Mouse (Mus musculus) forebrain, postnatal 0 days (tissue): ENCODE results near the gene Cit. TPM values are rescaled to one million over a fixed set of nuclear protein-coding genes. Genes with fewer than 3 reads are reported as not detected.

Source experiments
- ATAC-seq: fragments of 200-750 bp; cut with Nextera tagmentation; 2 replicates; pipeline ENCODE4 v1.8.0; 2017; ENCODE audit warnings: mild to moderate bottlenecking, moderate library complexity
- DNase-seq: peaks from one replicate; pipeline ENCODE4 v3.0.0-alpha.2; 2015
- H3K27ac ChIP-seq: fragments of 300-500 bp; sonication (generic); 2 replicates; pipeline ENCODE4 v1.5.1; 2014; ENCODE audit warnings: low read depth, mild to moderate bottlenecking, antibody characterized with exemption, low read length, moderate library complexity, mixed read lengths
- H3K27me3 ChIP-seq: fragments of 300-500 bp; sonication (generic); 2 replicates; pipeline ENCODE4 v1.6.1; 2014; ENCODE audit warnings: mild to moderate bottlenecking, low read length, mixed read lengths; ENCODE audit not compliant: insufficient read depth
- H3K36me3 ChIP-seq: fragments of 300-500 bp; sonication (generic); 2 replicates; pipeline ENCODE4 v1.6.1; 2014; ENCODE audit warnings: mild to moderate bottlenecking, moderate library complexity; ENCODE audit not compliant: insufficient read depth
- H3K4me1 ChIP-seq: fragments of 300-500 bp; sonication (generic); 2 replicates; pipeline ENCODE4 v1.6.1; 2014; ENCODE audit warnings: antibody characterized with exemption; ENCODE audit not compliant: insufficient read depth
- H3K4me2 ChIP-seq: fragments of 300-500 bp; sonication (generic); 2 replicates; pipeline ENCODE4 v1.6.1; 2014; ENCODE audit warnings: low read depth, mild to moderate bottlenecking, moderate library complexity
- H3K4me3 ChIP-seq: fragments of 300-500 bp; sonication (generic); 2 replicates; pipeline ENCODE4 v1.5.1; 2014; ENCODE audit warnings: low read depth, low read length, mixed read lengths
- H3K9ac ChIP-seq: fragments of 300-500 bp; sonication (generic); 2 replicates; pipeline ENCODE4 v1.6.1; 2014; ENCODE audit warnings: mild to moderate bottlenecking
- H3K9me3 ChIP-seq: fragments of 300-500 bp; sonication (generic); 2 replicates; pipeline ENCODE4 v1.6.1; 2016; ENCODE audit warnings: low read length
- CTCF ChIP-seq: sonication (generic); IDR thresholded peaks from 2 replicates; pipeline ENCODE4 v1.5.1; 2016; ENCODE audit warnings: antibody characterized with exemption, control low read depth, low read depth
- WGBS: fragments of 180-500 bp; shearing (Covaris S2); extraction: QIAGEN DNeasy Blood & Tissue Kit; methylation state at CpG from one replicate; pipeline ENCODE4 v1.1.7; 2014; 5-methylcytosine and 5-hydroxymethylcytosine counted together
- polyA plus RNA-seq: library from polyadenylated mRNA; unstranded; fragments of >200 nt; fragmentation: Nextera tagmentation; extraction: Ambion mirVana; gene quantifications from 2 replicates; pipeline ENCODE4 v1.2.1, GENCODE M21; 2015
- total RNA-seq: library from RNA; depleted of rRNA; stranded (reverse); fragments of >200 nt; gene quantifications from 2 replicates; pipeline ENCODE4 v1.2.3, GENCODE M21; 2014

Cit gene
- total and polyA plus RNA-seq, 2 experiments from 2014 or later, result 18.7 to 23.3 TPM

GRCm38 (mm10) chr5:115924946-115925345 lies 79.9 kb downstream of the Cit start:
- Histone ChIP-seq H3K27me3 (no peaks in the 10 kb centered on the region), H3K9me3 (no peaks in the 10 kb centered on the region), H3K9ac (no peak overlapping the region), H3K4me2 (no peak overlapping the region), H3K4me3 (no peak overlapping the region), H3K36me3 (0 out of 2 replicates have a peak, but pooled peaks cover 3% of the 10 kb centered on the region), H3K4me1 (no peaks in the 10 kb centered on the region), H3K27ac (no peak overlapping the region)
- no peak for TF ChIP-seq CTCF
- DNase-seq, result no peak
- ATAC-seq, result no peak
- WGBS, result 94% methylated on average over 7 of the region's 7 CpGs

DNA sequence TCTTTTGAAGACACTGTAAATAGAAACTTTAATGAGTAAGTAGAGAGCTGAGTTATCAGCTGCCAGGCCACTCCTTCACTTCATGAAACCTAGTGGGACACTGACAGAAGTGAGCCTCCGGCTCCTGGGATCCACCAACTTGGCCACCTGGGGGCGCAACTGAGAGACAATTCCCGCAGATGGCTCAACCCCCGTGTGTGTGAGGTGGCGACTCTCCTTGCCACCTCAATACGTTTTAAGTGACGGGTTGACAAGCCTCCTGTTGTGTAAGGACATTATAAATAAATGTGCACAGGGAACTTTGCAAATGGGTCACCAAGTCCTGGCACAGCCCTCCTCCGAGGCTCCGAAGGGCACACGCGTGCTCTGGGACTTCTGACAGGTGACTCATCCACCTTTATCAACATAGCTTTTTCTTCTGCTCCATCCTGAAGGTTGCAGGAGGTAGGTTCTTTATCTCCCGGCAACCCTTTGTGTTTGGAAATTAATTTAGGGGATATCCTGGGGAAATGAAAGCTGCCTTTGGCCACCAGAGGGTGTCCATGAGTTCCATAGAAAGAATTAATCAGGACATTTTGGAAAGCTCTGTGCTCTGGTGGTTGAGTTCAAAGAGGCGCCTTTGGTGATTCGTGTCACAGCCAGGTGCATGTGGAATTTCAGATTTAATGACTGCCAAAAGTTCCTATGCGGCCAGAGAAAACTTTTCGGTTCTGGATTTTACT lies 83.9 kb downstream of the Cit start:
- Histone ChIP-seq H3K4me3 (no peak overlapping the region), H3K4me2 (no peak overlapping the region), H3K27ac (no peak overlapping the region), H3K9ac (no peak overlapping the region), H3K4me1 (no peaks in the 10 kb centered on the region), H3K9me3 (no peaks in the 10 kb centered on the region), H3K36me3 (0 out of 2 replicates have a peak, but pooled peaks cover 3% of the 10 kb centered on the region), H3K27me3 (no peaks in the 10 kb centered on the region)
- TF ChIP-seq CTCF, result no peak; the same call in 1 of the 2 replicates
- WGBS, result 86% methylated on average over 16 of the region's 16 CpGs
- no peak for DNase-seq
- no peak for ATAC-seq

DNA sequence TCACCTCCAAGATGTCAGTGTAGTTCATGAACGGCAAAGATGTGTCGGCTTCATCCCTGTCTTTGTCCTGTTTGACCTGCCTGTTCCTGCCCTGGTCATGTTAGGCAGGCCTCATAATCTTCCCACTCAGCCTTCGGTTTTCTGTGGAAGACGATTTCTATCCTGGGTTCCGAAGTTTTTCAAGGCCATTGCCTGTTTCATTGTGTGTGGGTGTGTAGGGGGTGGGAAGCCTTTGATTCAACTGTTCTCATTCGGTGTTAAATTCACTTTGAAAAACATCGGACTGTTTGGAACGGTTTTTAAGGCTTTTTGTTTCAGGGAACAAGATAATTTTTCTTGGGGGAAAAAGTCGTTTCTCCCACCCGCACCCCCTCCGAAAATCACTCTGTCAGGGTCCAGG lies 87.2 kb downstream of the Cit start:
- WGBS, result 95% methylated on average over 11 of the region's 11 CpGs
- Histone ChIP-seq H3K4me3 (no peak overlapping the region), H3K27me3 (no peaks in the 10 kb centered on the region), H3K4me1 (no peaks in the 10 kb centered on the region), H3K9me3 (no peaks in the 10 kb centered on the region), H3K36me3 (0 out of 2 replicates have a peak, but pooled peaks cover 5% of the 10 kb centered on the region), H3K9ac (no peak overlapping the region), H3K4me2 (no peak overlapping the region), H3K27ac (no peak overlapping the region)
- no peak for TF ChIP-seq CTCF
- DNase-seq (no peak), ATAC-seq (no peak)

DNA sequence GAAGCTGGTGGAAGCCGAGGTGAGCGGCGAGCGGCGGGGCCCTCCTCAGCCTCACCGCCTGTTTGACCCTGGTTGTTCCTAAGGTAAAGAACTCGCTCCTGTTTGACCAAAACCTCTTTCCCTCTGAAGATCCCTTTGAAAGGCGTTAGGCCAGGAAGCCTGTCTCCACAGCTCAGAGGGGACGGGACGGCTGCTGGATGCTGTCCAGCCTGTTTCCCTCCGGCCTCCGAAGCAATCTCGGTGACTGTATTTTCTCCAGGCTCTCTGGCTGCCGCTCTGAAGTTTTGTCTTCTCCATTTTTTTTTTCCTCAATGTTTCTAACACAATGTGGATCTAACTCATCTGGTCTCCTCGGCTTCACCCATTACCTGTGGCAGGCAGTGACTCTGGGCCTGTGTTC lies 91.8 kb downstream of the Cit start:
- DNase-seq, result no peak
- Histone ChIP-seq H3K9me3 (no peaks in the 10 kb centered on the region), H3K9ac (no peak overlapping the region), H3K4me1 (no peaks in the 10 kb centered on the region), H3K27me3 (no peaks in the 10 kb centered on the region), H3K27ac (no peak overlapping the region), H3K4me2 (no peak overlapping the region), H3K36me3 (peaks cover 15% of the 10 kb centered on the region; the same call in 1 of the 2 replicates), H3K4me3 (no peak overlapping the region)
- 88% methylated on average over 15 of the region's 15 CpGs for WGBS
- no peak for TF ChIP-seq CTCF
- ATAC-seq, result no peak

DNA sequence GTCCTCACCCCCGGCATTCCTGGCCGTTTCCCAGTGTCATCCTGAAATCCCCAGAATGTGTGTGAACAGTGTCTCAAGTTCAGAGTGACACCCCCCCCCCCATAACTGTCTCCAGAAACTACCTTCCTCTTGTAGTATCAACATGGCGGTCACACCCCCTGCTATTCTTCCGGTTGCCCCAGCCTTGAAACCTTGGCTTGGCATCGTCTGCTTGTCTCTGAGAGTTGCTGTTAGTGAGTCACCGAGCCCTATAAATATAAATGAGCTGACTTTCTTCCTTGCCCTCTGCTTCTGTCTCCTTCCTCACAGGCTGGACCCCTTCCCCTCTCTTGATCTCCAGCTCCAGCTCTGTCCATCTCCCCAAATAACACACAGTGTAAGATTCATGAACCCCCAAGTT lies 92.5 kb downstream of the Cit start:
- DNase-seq (no peak), ATAC-seq (no peak)
- H3K27ac ChIP-seq, result no peak overlapping the region
- no peak for TF ChIP-seq CTCF
- no peaks in the 10 kb centered on the region for H3K27me3 ChIP-seq
- H3K4me1 ChIP-seq, result no peaks in the 10 kb centered on the region
- 95% methylated on average over 6 of the region's 6 CpGs for WGBS
- no peak overlapping the region for H3K4me3 ChIP-seq
- H3K36me3 ChIP-seq, result peaks cover 15% of the 10 kb centered on the region; the same call in 1 of the 2 replicates
- H3K9me3 ChIP-seq, result no peaks in the 10 kb centered on the region
- H3K9ac ChIP-seq, result no peak overlapping the region
- H3K4me2 ChIP-seq, result no peak overlapping the region

DNA sequence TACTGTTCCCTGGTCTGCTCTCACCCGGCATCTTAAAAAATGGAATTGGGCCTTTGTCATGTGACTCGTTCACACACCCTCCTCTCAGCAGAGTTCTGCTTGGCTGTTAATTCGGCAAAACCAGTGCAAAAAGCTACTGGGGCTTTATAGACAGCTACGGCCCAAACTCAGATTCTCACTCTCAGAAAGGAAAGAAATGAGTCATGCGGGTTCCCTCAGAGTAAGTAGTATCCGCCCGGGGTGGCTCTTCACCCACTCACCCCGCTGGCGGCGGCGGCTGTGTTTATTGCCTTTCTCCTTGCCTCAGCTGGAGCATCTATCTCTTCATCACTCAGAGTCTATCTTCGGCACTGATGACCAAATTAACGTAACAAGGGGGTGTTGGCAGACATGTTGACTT lies 93.9 kb downstream of the Cit start:
- no peak overlapping the region for H3K9ac ChIP-seq
- no peak overlapping the region for H3K4me2 ChIP-seq
- ATAC-seq (no peak), DNase-seq (no peak)
- H3K9me3 ChIP-seq, result no peaks in the 10 kb centered on the region
- no peak overlapping the region for H3K27ac ChIP-seq
- peaks cover 15% of the 10 kb centered on the region for H3K36me3 ChIP-seq
- no peak for TF ChIP-seq CTCF
- H3K27me3 ChIP-seq, result no peaks in the 10 kb centered on the region
- H3K4me1 ChIP-seq, result no peaks in the 10 kb centered on the region
- H3K4me3 ChIP-seq, result no peak overlapping the region
- WGBS, result 93% methylated on average over 13 of the region's 13 CpGs

- Histone ChIP-seq H3K4me1 (no peaks in the 10 kb centered on the region), H3K9me3 (no peaks in the 10 kb centered on the region), H3K27me3 (no peaks in the 10 kb centered on the region), H3K36me3 (peaks cover 21% of the 10 kb centered on the region), H3K9ac (no peak overlapping the region), H3K27ac (no peak overlapping the region), H3K4me3 (no peak overlapping the region), H3K4me2 (no peak overlapping the region)
- ATAC-seq, result no peak
- TF ChIP-seq CTCF, result 0 out of 2 replicates have a peak, but pooled peaks have one; percentile 4
- DNase-seq, result no peak
- WGBS, result 96% methylated on average over 3 of the region's 3 CpGs
Observed at GRCm38 (mm10) chr5:115942389-115942788, 97.3 kb downstream of the Cit start.
